Mouse (Mus musculus) right cerebral cortex, adult 2 months (tissue): Measurements from ENCODE around the gene Palld.

Experiments
- DNase-seq, 2 experiments: peaks; one replicate each; pipeline ENCODE4 v3.0.0; 2021 to 2022; ENCODE audit warnings: low spot score in 2 of 2

Palld gene

GRCm38 (mm10) chr8:61686340-61686739 lies 216.2 kb downstream of the Palld start:
- peak; percentile 13 to 20 for DNase-seq

DNA sequence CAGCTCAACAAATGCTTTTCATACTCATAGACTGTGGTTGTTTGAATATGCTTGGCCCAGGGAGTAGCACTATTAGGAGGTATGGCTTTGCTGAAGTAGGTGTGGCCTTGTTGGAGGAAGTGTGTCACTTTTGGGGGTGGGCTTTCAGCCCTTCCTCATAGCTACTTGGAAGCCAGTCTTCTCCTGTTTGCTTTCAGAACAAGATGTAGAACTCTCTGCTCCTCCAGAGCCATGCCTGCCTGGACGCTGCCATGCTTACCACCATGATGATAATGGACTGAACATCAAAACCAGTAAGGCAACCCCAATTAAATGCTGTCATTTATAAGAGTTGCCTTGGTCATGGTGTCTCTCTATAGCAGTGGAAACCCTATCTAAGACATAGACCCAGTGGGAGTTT lies 217.2 kb downstream of the Palld start:
- DNase-seq: no peak

DNA sequence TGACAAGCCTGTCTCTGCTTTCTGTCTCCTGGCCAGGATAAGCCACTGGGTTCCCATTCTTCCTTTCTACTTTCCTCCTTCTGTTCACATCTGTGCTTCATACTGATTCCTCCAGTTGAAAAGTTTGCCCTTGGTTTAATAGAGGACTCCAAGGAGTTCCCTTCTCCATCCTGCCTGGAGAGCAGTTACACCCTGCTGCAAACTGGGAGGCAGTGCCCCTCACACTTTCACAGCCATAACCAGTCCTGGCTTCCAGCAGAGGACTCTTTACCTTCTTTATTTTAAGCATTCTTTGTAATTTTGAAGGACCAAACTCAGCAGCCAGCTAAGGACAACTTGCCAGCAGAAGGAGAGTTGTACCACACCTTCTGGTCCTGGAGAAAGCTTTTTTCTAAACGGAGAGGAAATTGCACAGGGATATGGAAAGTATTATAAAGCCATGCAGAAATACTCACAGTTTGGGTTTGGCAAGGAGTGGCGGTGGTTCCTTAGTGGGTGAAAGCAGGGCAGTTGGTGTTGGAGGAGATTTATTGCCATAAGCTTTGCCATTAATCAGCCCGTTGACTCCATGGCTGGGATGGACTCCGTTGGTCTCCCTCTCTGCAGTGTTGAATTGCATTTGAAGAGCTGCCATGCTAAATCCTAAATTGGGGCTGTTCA lies 218.1 kb downstream of the Palld start:
- no peak for DNase-seq

DNA sequence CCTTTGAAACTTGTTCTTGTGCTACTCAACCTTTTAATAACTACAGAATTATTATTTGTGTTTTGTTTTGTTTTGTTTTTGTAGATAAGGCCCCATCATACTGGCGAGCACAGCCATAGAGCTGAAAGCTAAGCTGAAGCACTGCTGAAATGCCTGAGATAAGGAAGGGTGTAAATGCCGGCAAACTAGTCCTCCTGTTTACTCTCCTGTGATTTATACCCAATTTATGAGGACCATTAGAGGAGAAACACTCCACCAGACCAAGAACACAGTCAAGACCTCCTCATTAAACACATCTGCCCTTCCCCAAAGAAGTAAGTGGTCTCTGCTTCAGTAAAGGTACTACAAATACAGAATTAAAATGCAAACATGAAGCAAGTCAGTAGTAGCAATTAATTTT lies 219.6 kb downstream of the Palld start:
- no peak for DNase-seq

- DNase-seq: no peak
Measured at GRCm38 (mm10) chr8:61681217-61681616, 221.3 kb downstream of the Palld start.

DNA sequence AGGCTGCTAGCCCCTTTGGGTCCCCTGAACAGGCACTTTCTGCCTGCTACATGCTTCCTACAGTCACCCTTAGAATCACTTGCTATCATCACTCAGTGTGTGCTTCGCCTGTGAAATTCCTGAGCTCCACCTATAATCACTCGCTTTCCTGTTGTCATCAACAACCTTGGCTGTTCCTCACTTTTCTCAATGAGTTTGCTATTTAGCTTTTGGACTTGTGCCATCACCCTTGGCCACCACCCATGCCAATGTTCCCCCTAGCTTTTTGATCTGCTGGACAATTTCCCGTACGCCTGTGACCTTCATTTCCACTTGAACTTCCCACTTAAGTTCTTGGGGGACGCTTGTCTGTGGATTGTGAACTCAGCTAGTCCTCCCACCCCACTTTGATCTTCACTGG lies 225.3 kb downstream of the Palld start:
- DNase-seq: no peak

DNA sequence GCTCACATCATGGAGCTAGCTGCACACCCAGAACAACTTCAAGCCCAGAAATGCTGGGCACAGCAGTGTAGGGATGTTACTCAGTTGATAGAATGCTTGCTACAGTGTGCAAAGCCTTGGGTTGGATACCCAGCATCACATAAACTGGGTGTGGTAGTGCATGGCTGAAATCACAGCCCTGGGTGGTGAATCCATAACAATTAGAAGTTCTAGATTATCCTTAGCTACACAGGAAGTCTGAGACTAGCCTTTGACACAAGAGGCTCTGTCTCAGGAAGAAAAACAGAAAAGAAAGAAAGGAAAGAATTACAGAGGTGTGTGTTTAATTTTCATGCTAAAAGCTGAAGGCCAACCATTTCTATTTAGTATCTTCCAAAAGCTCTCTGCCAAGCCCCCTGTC lies 231.3 kb downstream of the Palld start:
- DNase-seq: no peak

DNA sequence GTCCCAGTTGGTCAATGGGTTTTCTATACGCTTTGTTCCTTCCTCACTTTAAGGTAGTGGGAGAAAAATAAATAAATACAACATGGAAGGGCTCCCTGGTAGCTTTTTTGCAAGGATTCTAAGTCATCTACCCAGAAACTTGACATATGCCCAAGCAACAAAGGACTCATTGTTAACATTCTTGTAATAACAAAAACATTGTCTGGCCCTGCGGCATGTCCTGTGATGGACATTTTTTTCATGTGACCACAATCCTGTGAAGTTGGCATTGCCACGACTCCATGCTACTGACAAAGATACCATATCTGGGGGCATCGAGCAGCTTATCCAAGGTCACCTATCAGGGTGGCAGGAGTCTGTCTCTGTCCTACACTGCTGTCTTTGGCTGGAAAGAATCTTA lies 232.1 kb downstream of the Palld start:
- no peak for DNase-seq

DNA sequence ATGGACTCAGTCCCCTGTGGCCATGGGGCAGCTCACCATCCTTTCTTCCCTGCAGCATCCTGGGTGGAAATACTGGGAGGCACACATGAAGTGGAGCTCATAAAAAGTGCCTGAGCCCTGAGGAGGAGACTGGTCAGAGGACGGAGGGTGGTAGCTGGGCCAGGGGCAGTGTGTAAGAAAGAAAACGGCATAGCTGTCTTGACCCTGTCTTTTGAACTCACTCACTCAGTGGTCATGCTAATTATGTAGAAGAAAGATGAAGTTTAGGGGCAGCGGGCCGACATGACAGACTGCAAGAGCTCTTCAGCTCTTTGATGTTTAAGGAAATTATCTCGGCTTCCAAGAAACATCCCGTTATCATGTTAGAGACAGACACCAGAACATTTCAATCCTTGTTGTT lies 235.6 kb downstream of the Palld start:
- DNase-seq: no peak

GRCm38 (mm10) chr8:61665021-61665420 lies 237.5 kb downstream of the Palld start:
- DNase-seq: no peak

GRCm38 (mm10) chr8:61664162-61664561 lies 238.3 kb downstream of the Palld start:
- no peak for DNase-seq

- DNase-seq: no peak
Measured at GRCm38 (mm10) chr8:61662829-61663228, 239.7 kb downstream of the Palld start.

- peak in 1 of 2 experiments; percentile 8 for DNase-seq
Measured at GRCm38 (mm10) chr8:61661611-61662010, 240.9 kb downstream of the Palld start.

DNA sequence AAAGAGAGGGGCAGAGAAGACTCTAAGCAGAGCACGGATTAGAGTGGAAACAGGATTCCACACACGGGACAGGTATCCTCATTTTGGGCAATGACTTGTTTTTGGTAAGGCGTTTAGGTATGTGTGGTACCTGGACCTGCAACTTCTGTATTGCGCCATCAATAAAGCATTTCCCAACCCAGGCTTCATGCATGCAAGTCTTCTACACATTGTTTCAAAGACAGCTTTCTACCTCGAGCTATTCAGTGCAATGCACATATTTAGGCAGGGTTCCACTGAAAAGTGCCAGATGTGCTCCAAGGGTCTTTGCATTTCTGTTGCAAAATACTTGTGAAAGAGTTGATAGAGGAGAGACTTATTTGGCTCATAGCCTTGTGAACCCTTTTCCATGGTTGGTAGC lies 241.5 kb downstream of the Palld start:
- DNase-seq: no peak

GRCm38 (mm10) chr8:61651955-61652354 lies 250.5 kb downstream of the Palld start:
- DNase-seq: no peak

DNA sequence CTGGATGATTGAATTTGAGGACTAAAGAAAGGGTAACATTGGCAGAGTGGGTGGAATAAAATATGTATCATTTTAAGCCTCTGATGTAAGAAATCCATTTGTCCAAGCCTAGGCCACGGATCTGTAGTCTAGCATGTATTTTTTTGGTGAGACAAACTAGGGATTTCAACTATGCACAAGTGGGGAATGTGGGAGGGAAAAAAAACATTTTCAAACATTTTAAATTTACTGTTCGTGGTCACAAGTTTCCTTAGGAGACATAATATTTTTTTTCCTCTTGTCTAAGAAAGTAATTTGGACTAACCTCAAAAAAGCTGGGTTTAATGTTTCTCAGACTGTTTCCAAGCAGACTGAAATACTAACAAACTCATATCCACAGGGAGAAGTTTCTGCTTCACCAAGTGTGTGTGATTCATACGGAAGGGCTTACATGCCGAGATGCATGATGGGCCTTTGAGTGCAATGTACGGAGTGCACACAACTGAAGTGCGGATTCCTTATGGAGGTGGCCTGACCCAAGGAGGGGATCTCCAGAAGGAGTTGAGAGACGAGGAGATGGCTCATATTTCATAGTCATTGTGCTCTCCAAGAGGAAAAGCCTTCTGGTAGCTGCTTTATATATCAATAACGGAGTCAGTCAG lies 256.2 kb downstream of the Palld start:
- DNase-seq: no peak

DNA sequence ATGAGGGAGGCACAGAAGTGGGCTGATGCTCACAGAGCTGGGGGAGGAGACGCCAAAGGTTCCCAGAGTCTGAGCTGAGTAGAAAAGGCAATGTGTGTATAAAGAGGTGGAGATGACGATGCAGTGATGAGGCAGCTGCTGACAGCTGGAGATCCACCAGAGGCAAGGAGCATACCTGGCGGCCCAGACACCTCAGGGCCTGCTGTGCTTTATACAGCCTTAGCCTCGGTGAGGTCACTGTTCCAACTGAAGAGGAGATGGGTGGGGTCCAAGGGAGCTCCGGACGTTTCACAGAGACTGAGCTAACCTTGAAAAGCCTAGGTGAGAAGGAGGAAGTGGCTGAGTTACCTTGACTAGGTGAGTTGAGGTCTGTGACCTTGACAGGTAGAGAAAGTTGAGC lies 256.8 kb downstream of the Palld start:
- no peak for DNase-seq

- no peak for DNase-seq
Measured at GRCm38 (mm10) chr8:61643215-61643614, 259.3 kb downstream of the Palld start.

DNA sequence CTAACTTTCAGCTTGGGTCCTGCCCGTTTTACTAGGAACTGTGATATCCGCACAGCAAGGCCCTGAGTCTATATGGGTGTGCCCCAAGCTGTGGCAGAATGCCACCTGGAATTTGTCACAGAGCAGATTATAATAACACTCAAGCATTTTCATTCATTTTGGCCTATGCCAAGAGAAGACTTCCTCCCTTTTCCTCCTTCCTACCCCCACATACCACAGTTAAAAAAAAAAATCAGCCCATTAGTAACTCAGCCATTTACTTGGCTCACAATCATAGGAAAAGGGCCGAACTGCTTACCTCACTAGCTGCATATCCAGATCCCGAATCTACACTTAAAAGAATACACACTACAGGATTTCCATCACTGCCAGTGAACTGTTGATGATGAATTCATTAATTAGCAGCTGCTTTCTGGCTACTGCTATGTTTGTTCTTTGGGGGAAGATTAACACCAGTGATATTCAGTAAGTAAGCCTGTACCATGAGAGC lies 260.1 kb downstream of the Palld start:
- no peak for DNase-seq

GRCm38 (mm10) chr8:61639596-61639995 lies 262.9 kb downstream of the Palld start:
- no peak for DNase-seq

DNA sequence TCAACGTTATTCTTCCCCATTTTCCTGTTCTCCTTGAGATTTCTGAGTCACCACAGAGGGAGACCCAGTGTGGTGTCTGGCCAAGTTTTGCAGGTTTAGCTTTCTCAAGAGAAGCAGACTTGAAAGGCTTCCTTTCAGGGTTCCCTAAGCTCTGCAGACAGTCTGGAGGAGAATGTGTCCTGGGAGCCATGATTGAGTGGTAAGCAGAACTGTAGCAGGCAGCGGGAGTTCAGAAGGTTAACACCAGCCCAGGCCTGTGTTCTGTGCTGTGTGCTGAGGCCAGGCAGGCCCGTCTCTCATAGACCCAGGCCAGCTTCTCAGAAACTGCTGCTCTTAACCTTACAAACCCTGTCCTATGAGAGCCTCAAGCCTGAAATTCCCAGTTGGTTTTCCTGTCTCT lies 263.5 kb downstream of the Palld start:
- no peak for DNase-seq

GRCm38 (mm10) chr8:61637736-61638135 lies 264.8 kb downstream of the Palld start:
- DNase-seq: no peak

GRCm38 (mm10) chr8:61634811-61635210 lies 267.7 kb downstream of the Palld start:
- no peak for DNase-seq

GRCm38 (mm10) chr8:61632331-61632730 lies 270.2 kb downstream of the Palld start:
- DNase-seq: no peak
